Comparison of ENCODE assay signal across 29 mouse cellular contexts in the genomic region with DNA sequence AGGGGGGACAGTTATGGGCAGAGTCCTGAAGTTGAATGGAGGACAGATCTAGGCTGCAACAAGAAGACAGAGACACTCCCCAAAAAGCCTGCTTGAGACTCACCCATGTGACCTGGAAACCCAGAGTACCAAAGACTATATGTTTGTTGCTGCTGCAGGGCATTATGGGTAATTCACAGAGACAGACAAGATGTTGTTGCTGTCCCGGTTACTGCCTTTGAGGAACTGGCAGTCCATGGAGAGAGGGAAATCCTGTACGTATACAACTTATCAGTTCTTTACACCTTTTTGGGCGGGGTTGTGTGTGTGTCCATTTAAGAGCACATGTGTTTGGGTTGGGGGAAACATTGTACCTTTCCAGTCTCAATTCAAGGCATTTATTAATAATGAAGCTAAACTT. TPM values are rescaled to one million over a fixed set of nuclear protein-coding genes. Genes with fewer than 3 reads are reported as not detected.
DNase-seq lines count a peak whose midpoint lies in the region; ATAC-seq lines count a peak whose summit lies in the region.
"Had no signal": no experiment of that assay in that cellular context is flagged by ENCODE, and none has a peak within 500 bp of the region (broad histone marks: within the 10 kb centered on the region; RNA-seq: fewer than 3 reads in every experiment).

No protein-coding gene starts in this region.

- ATAC-seq in heart, embryonic 15.5 days (replicated peaks; ENCODE audit: insufficient number of reproducible peaks, insufficient read depth, low FRiP score, low read depth), result no peak
- ATAC-seq in neural tube, embryonic 15.5 days (ENCODE audit: low FRiP score), result no peak
- ATAC-seq: activated CD4-positive, CD25-positive, alpha-beta regulatory T cell, adult 4 months; CD4-positive, CD25-positive, alpha-beta regulatory T cell, adult 4 months; forebrain, embryonic 13.5 days; intestine, postnatal 0 days; liver, embryonic 12.5 days; liver, postnatal 0 days; midbrain, embryonic 13.5 days had no signal

- H3K36me3 ChIP-seq in heart, embryonic 15.5 days, result no peaks in the 10 kb centered on the region
- H3K36me3 ChIP-seq in neural tube, embryonic 15.5 days, result no peaks in the 10 kb centered on the region
- H3K36me3 ChIP-seq: heart, embryonic 10.5 days; liver, embryonic 12.5 days; midbrain, embryonic 13.5 days; stomach, embryonic 15.5 days had no signal

- H3K9ac ChIP-seq in heart, embryonic 15.5 days, result no peak overlapping the region
- no peak overlapping the region for H3K9ac ChIP-seq in neural tube, embryonic 15.5 days (replicated peaks)
- H3K9ac ChIP-seq: forebrain, embryonic 13.5 days; hindbrain, embryonic 14.5 days; liver, embryonic 12.5 days; midbrain, embryonic 13.5 days; stomach, embryonic 15.5 days had no signal

- H3K4me3 ChIP-seq in heart, embryonic 15.5 days, result no peak overlapping the region
- H3K4me3 ChIP-seq in neural tube, embryonic 15.5 days (replicated peaks), result no peak overlapping the region
- H3K4me3 ChIP-seq: forebrain, embryonic 13.5 days; liver, embryonic 12.5 days; megakaryocyte, embryonic 14.5 days; midbrain, embryonic 13.5 days; stomach, embryonic 15.5 days had no signal

- intact Hi-C loops in heart, postnatal 36 days (cut with DNase I), result loop anchor here (1.0 kb wide), 1 partner anchor 9 kb away; no protein-coding TSS in a partner anchor

- H3K4me1 ChIP-seq in heart, embryonic 15.5 days (replicated peaks), result peaks cover 70% of the 10 kb centered on the region
- peaks cover 66% of the 10 kb centered on the region for H3K4me1 ChIP-seq in neural tube, embryonic 15.5 days

- DNase-seq in cerebellum, adult 11-12 months, result peak; percentile 39
- DNase-seq in cerebellum, postnatal 10 days, result no peak
- DNase-seq in heart, postnatal 36 days, result no peak
- no peak for DNase-seq in neural tube, embryonic 10.5 days (ENCODE audit: extremely low spot score, low spot score)
- DNase-seq in lung, postnatal 14 days, result no peak
- DNase-seq: adrenal gland, adult 2 months; gastrocnemius, postnatal 10 days; kidney, postnatal 14 days; left cerebral cortex, postnatal 4 days; liver, postnatal 0 days; lung, postnatal 4 days; retina, postnatal 1 day; right cerebral cortex, postnatal 14 days had no signal

- 74% methylated on average over 3 of the region's 3 CpGs for WGBS in heart, embryonic 15.5 days
- 78% methylated on average over 3 of the region's 3 CpGs for WGBS in neural tube, embryonic 15.5 days

- H3K27me3 ChIP-seq in heart, embryonic 15.5 days, result peaks cover 33% of the 10 kb centered on the region
- peaks cover 11% of the 10 kb centered on the region; the same call in 1 of the 2 replicates for H3K27me3 ChIP-seq in neural tube, embryonic 15.5 days (replicated peaks)

- H3K27ac ChIP-seq in heart, embryonic 15.5 days, result peak overlapping the region; percentile 48
- no peak overlapping the region for H3K27ac ChIP-seq in neural tube, embryonic 15.5 days (replicated peaks)
- H3K27ac ChIP-seq: forebrain, embryonic 13.5 days; liver, embryonic 12.5 days; midbrain, embryonic 13.5 days had no signal

- no peak overlapping the region for H3K4me2 ChIP-seq in heart, embryonic 15.5 days
- H3K4me2 ChIP-seq in neural tube, embryonic 15.5 days, result 0 out of 2 replicates have a peak overlapping the region, but pooled peaks have one; percentile 93
- H3K4me2 ChIP-seq: liver, embryonic 12.5 days; midbrain, embryonic 13.5 days had no signal

- H3K9me3 ChIP-seq in heart, embryonic 15.5 days (replicated peaks), result no peaks in the 10 kb centered on the region
- H3K9me3 ChIP-seq in neural tube, embryonic 15.5 days (replicated peaks), result no peaks in the 10 kb centered on the region
- H3K9me3 ChIP-seq: forebrain, embryonic 13.5 days; heart, embryonic 10.5 days; liver, embryonic 12.5 days; megakaryocyte, embryonic 14.5 days; midbrain, embryonic 13.5 days; stomach, embryonic 15.5 days had no signal

RNA-seq across cellular contexts. Expression of a gene that starts 3.5 kb away (rescaled TPM):
- 18.5 and 20.5 TPM in 2 replicates for polyA plus RNA-seq in heart, embryonic 15.5 days (2015; fragmentation: Nextera tagmentation; extraction: Ambion mirVana)
- 10 to 100 TPM; 18.4 to 19.8 TPM for total RNA-seq in heart, postnatal 36 days (2021)
- 23.8 and 28.8 TPM in 2 replicates for polyA plus RNA-seq in neural tube, embryonic 15.5 days (2015; fragmentation: Nextera tagmentation; extraction: Ambion mirVana)
- total RNA-seq: granulocyte monocyte progenitor cell, adult 5-6 weeks had no signal

RNA-seq across cellular contexts. Expression of a gene that starts 38.4 kb away (rescaled TPM):
- polyA plus RNA-seq in heart, embryonic 15.5 days (2015; fragmentation: Nextera tagmentation; extraction: Ambion mirVana), result 0.28 and 0.76 TPM in 2 replicates
- not detected for total RNA-seq in heart, postnatal 36 days (2021)
- polyA plus RNA-seq in neural tube, embryonic 15.5 days (2015; fragmentation: Nextera tagmentation; extraction: Ambion mirVana), result 2.7 and 4.4 TPM in 2 replicates
- total RNA-seq: granulocyte monocyte progenitor cell, adult 5-6 weeks; heart, postnatal 25 days had no signal
- polyA plus RNA-seq: activated CD4-positive, CD25-positive, alpha-beta regulatory T cell, adult 4 months; CD4-positive, CD25-positive, alpha-beta regulatory T cell, adult 4 months; forebrain, embryonic 13.5 days; intestine, postnatal 0 days; liver, postnatal 0 days had no signal

RNA-seq across cellular contexts. Expression of a gene that starts 49.7 kb away (rescaled TPM):
- 0.77 and 0.96 TPM in 2 replicates for polyA plus RNA-seq in heart, embryonic 15.5 days (2015; fragmentation: Nextera tagmentation; extraction: Ambion mirVana)
- 1 to 10 TPM in 1 of 2 experiments, under 1 TPM in 1; 0.57 to 1.1 TPM for total RNA-seq in heart, postnatal 36 days (2021)
- polyA plus RNA-seq in neural tube, embryonic 15.5 days (2015; fragmentation: Nextera tagmentation; extraction: Ambion mirVana), result 2.0 and 2.1 TPM in 2 replicates
- polyA plus RNA-seq: activated CD4-positive, CD25-positive, alpha-beta regulatory T cell, adult 4 months had no signal

RNA-seq across cellular contexts. Expression of a gene that starts 58.1 kb away (rescaled TPM):
- 0.98 and 2.0 TPM in 2 replicates for polyA plus RNA-seq in heart, embryonic 15.5 days (2015; fragmentation: Nextera tagmentation; extraction: Ambion mirVana)
- total RNA-seq in heart, postnatal 36 days (2021), result not detected
- polyA plus RNA-seq in neural tube, embryonic 15.5 days (2015; fragmentation: Nextera tagmentation; extraction: Ambion mirVana), result 7.1 and 9.9 TPM in 2 replicates
- total RNA-seq: adrenal gland, adult 2 months; granulocyte monocyte progenitor cell, adult 5-6 weeks; heart, postnatal 25 days; layer of hippocampus, postnatal 14 days; left cerebral cortex, adult 8-10 months; left cerebral cortex, postnatal 4 days had no signal
- polyA plus RNA-seq: activated CD4-positive, CD25-positive, alpha-beta regulatory T cell, adult 4 months; adrenal gland, adult 2 months; CD4-positive, CD25-positive, alpha-beta regulatory T cell, adult 4 months; forebrain, embryonic 13.5 days; liver, postnatal 0 days; midbrain, embryonic 13.5 days had no signal
